Mouse (Mus musculus) bone marrow macrophage, adult 2 months (primary cell): Measurements from ENCODE around the gene Serpinf2.
"Not testable (repeated sequence)": the region's sequence is repeated elsewhere in the genome, so short reads cannot be mapped to it uniquely, and the experiment has no call there.

Experiments
- CTCF ChIP-seq: IDR thresholded peaks from 2 replicates; pipeline ENCODE4 v1.5.1; 2012; ENCODE audit warnings: low read depth, mild to moderate bottlenecking, low read length, moderate library complexity
- POLR2A ChIP-seq: IDR thresholded peaks from 2 replicates; pipeline ENCODE4 v1.6.1; 2012; ENCODE audit warnings: mild to moderate bottlenecking, low read depth, low read length, borderline replicate concordance

GRCm38 (mm10) chr11:75383529-75383928, 55.9 kb downstream of the Serpinf2 start:
- TF ChIP-seq POLR2A, CTCF: not testable (repeated sequence)
